Mouse (Mus musculus): ENCODE measurements around the gene Elob. TPM values are rescaled to one million over a fixed set of nuclear protein-coding genes. Genes with fewer than 3 reads are reported as not detected.

Gene Elob
- polyA plus RNA-seq, 1 experiment: 1,587 TPM

DNA sequence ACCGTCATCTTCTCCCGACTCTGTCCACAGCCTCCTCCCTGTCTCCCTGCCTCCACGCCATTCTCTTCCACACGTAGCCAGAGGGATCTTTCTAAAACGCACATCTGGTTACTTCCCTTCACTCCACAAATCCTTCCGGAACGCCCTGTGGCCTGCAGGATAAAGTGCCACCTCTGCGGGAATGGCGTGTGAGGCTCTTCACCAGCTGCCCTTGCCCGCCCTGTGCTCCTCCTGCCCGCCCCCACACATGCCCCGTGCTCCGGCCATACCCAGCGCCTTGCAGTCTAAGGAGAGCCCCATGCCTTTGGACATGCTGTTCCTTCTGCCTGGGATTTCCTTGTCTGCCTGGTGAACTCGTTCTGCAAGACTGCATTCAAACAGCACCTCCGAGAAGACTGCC is 5.9 kb downstream of the Elob start:
- TF ChIP-seq CTCF (IDR thresholded peaks at IDR 0.05; ENCODE audit: control insufficient read depth, insufficient read depth, insufficient replicate concordance, low read depth, low read length) (no peak), POLR2A (IDR thresholded peaks at IDR 0.05; ENCODE audit: control insufficient read depth, low read depth, low read length) (no peak)
- Histone ChIP-seq H3K36me3 (ENCODE audit: control insufficient read depth, insufficient read depth, low read length) (peaks cover 17% of the 10 kb centered on the region), H3K27ac (ENCODE audit: control insufficient read depth, insufficient read depth, low read depth, low read length) (no peak overlapping the region)

DNA sequence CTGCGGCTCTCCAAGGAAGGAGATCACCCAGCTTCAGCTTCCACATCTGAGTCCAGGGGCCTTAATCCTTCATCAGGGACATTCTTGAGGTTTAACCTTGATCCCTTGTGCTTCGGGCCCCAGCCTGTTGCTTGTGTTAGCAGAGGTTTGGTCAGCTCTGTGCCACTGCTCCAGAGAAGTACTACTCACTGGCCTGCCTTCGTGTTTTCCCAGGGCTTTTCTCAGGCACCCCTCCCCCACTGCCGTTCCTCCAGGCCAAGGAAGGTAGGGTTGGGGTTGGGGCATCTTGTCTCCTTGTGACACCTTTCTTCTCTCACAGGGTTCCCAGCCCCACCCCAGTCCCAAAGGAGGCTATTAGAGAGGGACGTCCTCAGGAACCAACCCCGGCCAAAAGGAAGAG is 6.8 kb downstream of the Elob start:
- peaks cover 4% of the 10 kb centered on the region; the same call in 1 of the 2 replicates for H3K4me1 ChIP-seq (ENCODE audit: control insufficient read depth, insufficient read depth, low read length)
- H3K36me3 ChIP-seq (ENCODE audit: control insufficient read depth, insufficient read depth, low read length): peaks cover 17% of the 10 kb centered on the region
- TF ChIP-seq POLR2A (IDR thresholded peaks at IDR 0.05; ENCODE audit: control insufficient read depth, low read depth, low read length) (no peak), CTCF (IDR thresholded peaks at IDR 0.05; ENCODE audit: control insufficient read depth, insufficient read depth, insufficient replicate concordance, low read depth, low read length) (no peak)
- H3K27me3 ChIP-seq (ENCODE audit: control insufficient read depth, insufficient read depth, low read length): no peaks in the 10 kb centered on the region
- no peak overlapping the region for H3K4me3 ChIP-seq (ENCODE audit: control insufficient read depth, low read depth, low read length)
- no peak overlapping the region for H3K27ac ChIP-seq (ENCODE audit: control insufficient read depth, insufficient read depth, low read depth, low read length)

More for the DNA sequence above, 5.9 kb downstream of the Elob start:
- peaks cover 4% of the 10 kb centered on the region; the same call in 1 of the 2 replicates for H3K4me1 ChIP-seq (ENCODE audit: control insufficient read depth, insufficient read depth, low read length)
- no peak overlapping the region for H3K4me3 ChIP-seq (ENCODE audit: control insufficient read depth, low read depth, low read length)
- no peaks in the 10 kb centered on the region for H3K27me3 ChIP-seq (ENCODE audit: control insufficient read depth, insufficient read depth, low read length)

DNA sequence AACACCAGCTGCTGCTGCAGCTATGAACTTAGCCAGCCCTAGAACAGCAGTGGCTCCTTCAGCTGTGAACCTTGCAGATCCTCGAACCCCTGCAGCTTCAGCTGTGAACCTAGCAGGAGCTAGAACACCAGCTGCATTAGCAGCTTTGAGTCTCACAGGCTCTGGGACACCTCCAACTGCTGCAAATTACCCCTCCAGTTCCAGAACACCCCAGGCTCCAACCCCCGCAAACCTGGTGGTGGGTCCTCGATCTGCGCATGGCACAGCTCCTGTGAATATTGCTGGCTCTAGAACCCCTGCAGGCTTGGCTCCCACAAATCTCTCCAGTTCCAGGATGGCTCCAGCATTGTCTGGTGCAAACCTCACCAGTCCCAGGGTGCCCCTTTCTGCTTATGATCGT is 8.2 kb downstream of the Elob start:
- no peak for TF ChIP-seq POLR2A (IDR thresholded peaks at IDR 0.05; ENCODE audit: control insufficient read depth, low read depth, low read length)
- TF ChIP-seq CTCF (IDR thresholded peaks at IDR 0.05; ENCODE audit: control insufficient read depth, insufficient read depth, insufficient replicate concordance, low read depth, low read length): no peak
- H3K27me3 ChIP-seq (ENCODE audit: control insufficient read depth, insufficient read depth, low read length): no peaks in the 10 kb centered on the region
- H3K36me3 ChIP-seq (ENCODE audit: control insufficient read depth, insufficient read depth, low read length): peaks cover 25% of the 10 kb centered on the region
- H3K4me1 ChIP-seq (ENCODE audit: control insufficient read depth, insufficient read depth, low read length): peaks cover 4% of the 10 kb centered on the region; the same call in 1 of the 2 replicates
- H3K4me3 ChIP-seq (ENCODE audit: control insufficient read depth, low read depth, low read length): no peak overlapping the region
- no peak overlapping the region for H3K27ac ChIP-seq (ENCODE audit: control insufficient read depth, insufficient read depth, low read depth, low read length)

DNA sequence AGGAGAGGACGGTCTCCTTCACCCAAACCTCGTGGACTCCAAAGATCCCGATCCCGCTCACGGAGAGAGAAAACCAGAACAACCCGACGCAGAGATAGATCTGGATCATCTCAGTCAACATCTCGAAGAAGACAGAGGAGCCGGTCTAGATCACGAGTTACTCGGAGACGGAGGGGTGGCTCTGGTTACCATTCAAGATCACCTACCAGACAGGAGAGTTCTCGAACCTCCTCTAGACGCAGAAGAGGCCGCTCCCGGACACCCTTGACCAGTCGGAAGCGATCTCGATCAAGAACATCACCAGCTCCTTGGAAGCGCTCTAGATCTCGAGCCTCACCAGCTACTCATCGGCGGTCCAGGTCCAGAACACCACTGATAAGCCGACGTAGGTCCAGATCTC is 9.7 kb downstream of the Elob start:
- H3K36me3 ChIP-seq (ENCODE audit: control insufficient read depth, insufficient read depth, low read length): peaks cover 32% of the 10 kb centered on the region
- H3K4me1 ChIP-seq (ENCODE audit: control insufficient read depth, insufficient read depth, low read length): peaks cover 4% of the 10 kb centered on the region; the same call in 1 of the 2 replicates
- TF ChIP-seq CTCF (IDR thresholded peaks at IDR 0.05; ENCODE audit: control insufficient read depth, insufficient read depth, insufficient replicate concordance, low read depth, low read length) (no peak), POLR2A (IDR thresholded peaks at IDR 0.05; ENCODE audit: control insufficient read depth, low read depth, low read length) (no peak)
- H3K4me3 ChIP-seq (ENCODE audit: control insufficient read depth, low read depth, low read length): no peak overlapping the region
- no peak overlapping the region for H3K27ac ChIP-seq (ENCODE audit: control insufficient read depth, insufficient read depth, low read depth, low read length)
- H3K27me3 ChIP-seq (ENCODE audit: control insufficient read depth, insufficient read depth, low read length): no peaks in the 10 kb centered on the region

GRCm38 (mm10) chr17:23818579-23818978 is 10.4 kb downstream of the Elob start:
- TF ChIP-seq CTCF (IDR thresholded peaks at IDR 0.05; ENCODE audit: control insufficient read depth, insufficient read depth, insufficient replicate concordance, low read depth, low read length) (no peak), POLR2A (IDR thresholded peaks at IDR 0.05; ENCODE audit: control insufficient read depth, low read depth, low read length) (no peak)
- Histone ChIP-seq H3K36me3 (ENCODE audit: control insufficient read depth, insufficient read depth, low read length) (peaks cover 32% of the 10 kb centered on the region), H3K27ac (ENCODE audit: control insufficient read depth, insufficient read depth, low read depth, low read length) (no peak overlapping the region), H3K4me3 (ENCODE audit: control insufficient read depth, low read depth, low read length) (no peak overlapping the region), H3K4me1 (ENCODE audit: control insufficient read depth, insufficient read depth, low read length) (peaks cover 4% of the 10 kb centered on the region; the same call in 1 of the 2 replicates), H3K27me3 (ENCODE audit: control insufficient read depth, insufficient read depth, low read length) (no peaks in the 10 kb centered on the region)

DNA sequence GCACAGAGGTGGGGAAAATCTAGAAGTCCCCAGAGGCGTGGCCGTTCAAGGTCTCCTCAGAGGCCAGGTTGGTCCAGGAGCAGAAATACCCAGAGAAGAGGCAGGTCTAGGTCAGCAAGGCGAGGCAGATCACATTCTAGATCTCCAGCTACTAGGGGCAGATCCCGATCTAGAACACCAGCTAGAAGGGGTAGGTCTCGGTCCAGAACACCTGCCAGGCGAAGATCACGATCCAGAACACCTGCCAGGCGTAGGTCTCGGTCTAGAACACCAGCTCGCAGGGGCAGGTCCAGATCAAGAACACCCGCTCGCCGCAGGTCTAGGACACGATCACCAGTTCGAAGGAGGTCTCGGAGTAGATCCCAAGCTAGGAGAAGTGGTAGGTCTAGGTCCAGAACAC is 13.3 kb downstream of the Elob start:
- Histone ChIP-seq H3K4me1 (ENCODE audit: control insufficient read depth, insufficient read depth, low read length) (no peaks in the 10 kb centered on the region), H3K27me3 (ENCODE audit: control insufficient read depth, insufficient read depth, low read length) (no peaks in the 10 kb centered on the region), H3K4me3 (ENCODE audit: control insufficient read depth, low read depth, low read length) (no peak overlapping the region), H3K27ac (ENCODE audit: control insufficient read depth, insufficient read depth, low read depth, low read length) (no peak overlapping the region), H3K36me3 (ENCODE audit: control insufficient read depth, insufficient read depth, low read length) (peaks cover 37% of the 10 kb centered on the region)
- no peak for TF ChIP-seq CTCF (IDR thresholded peaks at IDR 0.05; ENCODE audit: control insufficient read depth, insufficient read depth, insufficient replicate concordance, low read depth, low read length)
- TF ChIP-seq POLR2A (IDR thresholded peaks at IDR 0.05; ENCODE audit: control insufficient read depth, low read depth, low read length): no peak

- peaks cover 11% of the 10 kb centered on the region for H3K36me3 ChIP-seq (ENCODE audit: control insufficient read depth, insufficient read depth, low read length)
- H3K4me3 ChIP-seq (ENCODE audit: control insufficient read depth, low read depth, low read length): no peak overlapping the region
- no peaks in the 10 kb centered on the region for H3K27me3 ChIP-seq (ENCODE audit: control insufficient read depth, insufficient read depth, low read length)
- H3K4me1 ChIP-seq (ENCODE audit: control insufficient read depth, insufficient read depth, low read length): peaks cover 4% of the 10 kb centered on the region
- no peak for TF ChIP-seq CTCF (IDR thresholded peaks at IDR 0.05; ENCODE audit: control insufficient read depth, insufficient read depth, insufficient replicate concordance, low read depth, low read length)
- no peak for TF ChIP-seq POLR2A (IDR thresholded peaks at IDR 0.05; ENCODE audit: control insufficient read depth, low read depth, low read length)
- H3K27ac ChIP-seq (ENCODE audit: control insufficient read depth, insufficient read depth, low read depth, low read length): no peak overlapping the region
Observed at GRCm38 (mm10) chr17:23807918-23808317, 21.0 kb downstream of the Elob start.

- Histone ChIP-seq H3K4me3 (ENCODE audit: control insufficient read depth, low read depth, low read length) (peak overlapping the region; percentile 75), H3K27ac (ENCODE audit: control insufficient read depth, insufficient read depth, low read depth, low read length) (no peak overlapping the region; the same call in 1 of the 2 replicates), H3K27me3 (ENCODE audit: control insufficient read depth, insufficient read depth, low read length) (no peaks in the 10 kb centered on the region), H3K36me3 (ENCODE audit: control insufficient read depth, insufficient read depth, low read length) (peaks cover 8% of the 10 kb centered on the region), H3K4me1 (ENCODE audit: control insufficient read depth, insufficient read depth, low read length) (peaks cover 4% of the 10 kb centered on the region)
- TF ChIP-seq POLR2A (IDR thresholded peaks at IDR 0.05; ENCODE audit: control insufficient read depth, low read depth, low read length) (no peak), CTCF (IDR thresholded peaks at IDR 0.05; ENCODE audit: control insufficient read depth, insufficient read depth, insufficient replicate concordance, low read depth, low read length) (peak; percentile 2; the same call in 1 of the 2 replicates)
Observed at GRCm38 (mm10) chr17:23806867-23807266, 22.1 kb downstream of the Elob start.
